Mouse (Mus musculus) 416B (cell line): ENCODE data around the gene Vmn1r173.
"Not testable (repeated sequence)": the region's sequence is repeated elsewhere in the genome, so short reads cannot be mapped to it uniquely, and the experiment has no call there.

Experiments used
- DNase-seq: peaks from one replicate; pipeline ENCODE4 v3.0.0; 2011; ENCODE audit warnings: low read depth

Gene Vmn1r173

GRCm38 (mm10) chr7:23700403-23700802 is at the start of gene Vmn1r173:
TSS of gene Vmn1r173 (plus strand) at chr7:23700703.
- not testable (repeated sequence) for DNase-seq

GRCm38 (mm10) chr7:23658016-23658415 is 42.5 kb upstream of the Vmn1r173 start, which contains the start of gene Vmn1r172:
TSS of gene Vmn1r172 (plus strand) at chr7:23658316.
- no peak for DNase-seq

GRCm38 (mm10) chr7:23751970-23752369 is 51.5 kb downstream of the Vmn1r173 start, which contains the start of gene Vmn1r174:
TSS of gene Vmn1r174 (plus strand) at chr7:23752270.
- not testable (repeated sequence) for DNase-seq
